Mouse (Mus musculus) hindbrain, embryonic 12.5 days (tissue): ENCODE measurements around the gene Kcnc1. TPM values are rescaled to one million over a fixed set of nuclear protein-coding genes. Genes with fewer than 3 reads are reported as not detected.

Experiments
- ATAC-seq: fragments of 200-750 bp; cut with Nextera tagmentation; 2 replicates; pipeline ENCODE4 v1.8.0; 2017; ENCODE audit warnings: moderate TSS enrichment; ENCODE audit not compliant: low FRiP score
- H3K27ac ChIP-seq: fragments of 300-500 bp; sonication (generic); 2 replicates; pipeline ENCODE4 v1.5.1; 2016; ENCODE audit warnings: mild to moderate bottlenecking
- H3K27me3 ChIP-seq: fragments of 300-500 bp; sonication (generic); 2 replicates; pipeline ENCODE4 v1.6.1; 2016; ENCODE audit warnings: mild to moderate bottlenecking
- H3K36me3 ChIP-seq: fragments of 300-500 bp; sonication (generic); 2 replicates; pipeline ENCODE4 v1.6.1; 2016; ENCODE audit warnings: mild to moderate bottlenecking
- H3K4me1 ChIP-seq: fragments of 300-500 bp; sonication (generic); 2 replicates; pipeline ENCODE4 v1.6.1; 2016
- H3K4me2 ChIP-seq: fragments of 300-500 bp; sonication (generic); replicated peaks from 2 replicates; pipeline ENCODE4 v1.6.1; 2016; ENCODE audit warnings: mild to moderate bottlenecking
- H3K4me3 ChIP-seq: fragments of 300-500 bp; sonication (generic); 2 replicates; pipeline ENCODE4 v1.5.1; 2016; ENCODE audit warnings: mild to moderate bottlenecking
- H3K9ac ChIP-seq: fragments of 300-500 bp; sonication (generic); 2 replicates; pipeline ENCODE4 v1.6.1; 2016; ENCODE audit warnings: mild to moderate bottlenecking, moderate library complexity
- H3K9me3 ChIP-seq: fragments of 300-500 bp; sonication (generic); replicated peaks from 2 replicates; pipeline ENCODE4 v1.6.1; 2016; ENCODE audit warnings: mild to moderate bottlenecking
- WGBS: fragments of 180-500 bp; shearing (Covaris S2); methylation state at CpG from one replicate; pipeline ENCODE4 v1.1.7; 2016; 5-methylcytosine and 5-hydroxymethylcytosine counted together
- polyA plus RNA-seq: library from polyadenylated mRNA; unstranded; fragments of >200 nt; fragmentation: Nextera tagmentation; extraction: Ambion mirVana; gene quantifications from 2 replicates; pipeline ENCODE4 v1.2.1, GENCODE M21; 2016

The Kcnc1 gene
- polyA plus RNA-seq, 1 experiment from 2014 or later, result 9.8 TPM

DNA sequence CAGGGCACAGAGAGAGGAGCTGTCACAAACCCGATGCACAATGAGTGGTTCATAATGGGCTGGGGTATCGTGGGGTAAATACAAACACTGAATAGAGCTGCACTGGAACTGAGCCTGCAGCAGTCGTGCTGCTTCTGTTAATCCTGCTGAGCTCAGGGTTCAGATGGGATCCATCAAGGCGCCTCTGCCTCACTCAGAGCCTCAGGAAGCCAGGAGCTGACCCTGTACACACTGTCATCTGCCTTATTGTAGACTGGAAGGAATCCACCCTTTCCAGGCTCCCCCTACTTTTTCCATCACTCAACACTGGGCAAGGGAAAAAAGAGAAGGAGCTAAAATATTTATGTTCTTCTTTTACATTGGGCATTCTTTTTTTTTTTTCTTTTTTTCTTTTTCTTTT, 91.1 kb downstream of the Kcnc1 start:
- no peak overlapping the region for H3K4me2 ChIP-seq
- H3K4me1 ChIP-seq, result peaks cover 10% of the 10 kb centered on the region
- WGBS, result 50% methylated on average over 4 of the region's 4 CpGs
- H3K9ac ChIP-seq, result no peak overlapping the region
- no peaks in the 10 kb centered on the region for H3K36me3 ChIP-seq
- no peaks in the 10 kb centered on the region for H3K27me3 ChIP-seq
- H3K9me3 ChIP-seq, result no peaks in the 10 kb centered on the region
- ATAC-seq, result no peak
- H3K4me3 ChIP-seq, result no peak overlapping the region
- H3K27ac ChIP-seq, result no peak overlapping the region

Other genes with a start within 250 kb of the Kcnc1 start
- 2.0 and 2.6 TPM in 2 replicates for gene Abcc8, start 216.5 kb upstream of the Kcnc1 start, polyA plus RNA-seq
- 2.4 and 4.1 TPM in 2 replicates for gene Ush1c, start 158.0 kb upstream of the Kcnc1 start, polyA plus RNA-seq
- 1.4 and 4.5 TPM in 2 replicates for gene Otog, start 155.5 kb upstream of the Kcnc1 start, polyA plus RNA-seq
- gene Myod1, start 20.0 kb upstream of the Kcnc1 start, polyA plus RNA-seq, result 2.6 and 12.1 TPM in 2 replicates
- gene Sergef, start 243.3 kb downstream of the Kcnc1 start, polyA plus RNA-seq, result 18.9 and 20.3 TPM in 2 replicates